Mouse (Mus musculus) CD4-positive naive resting alpha-beta T cell, adult 76 days (primary cell): ENCODE data around the gene Cntrob. TPM values are rescaled to one million over a fixed set of nuclear protein-coding genes. Genes with fewer than 3 reads are reported as not detected.

Experiments used
- total RNA-seq: library from RNA; stranded (reverse); gene quantifications from one replicate; pipeline ENCODE4 v1.2.4, GENCODE M21; 2023

Cntrob gene
- 15.5 TPM for total RNA-seq

DNA sequence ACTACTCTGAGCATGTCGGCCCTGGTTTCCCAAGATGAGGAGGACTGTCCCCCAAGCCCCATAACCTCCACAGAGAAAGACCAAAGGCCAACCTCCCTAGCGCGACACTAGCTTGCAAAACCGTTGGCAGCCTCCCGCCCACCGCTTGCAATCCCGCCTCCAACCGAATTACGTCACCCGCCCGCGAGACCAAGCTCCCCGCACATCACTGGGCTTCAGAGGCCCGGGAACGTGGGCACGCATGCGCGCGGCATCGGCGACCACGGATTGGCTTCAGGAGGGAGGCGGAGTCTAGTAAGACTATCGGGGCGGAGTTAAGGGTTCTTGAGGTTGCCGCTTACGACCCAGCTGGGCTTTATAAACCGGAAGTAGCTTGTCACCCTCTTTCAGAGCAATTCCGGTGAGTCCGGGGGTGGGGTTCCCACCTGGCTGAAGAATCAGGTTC, at the start of gene Cntrob, which contains the start of gene Trappc1:
Gene Cntrob, minus strand, starts transcription at position 109 of the 445 bp plus-strand sequence.
Gene Trappc1, plus strand, starts transcription at position 314 of the 445 bp plus-strand sequence.

DNA sequence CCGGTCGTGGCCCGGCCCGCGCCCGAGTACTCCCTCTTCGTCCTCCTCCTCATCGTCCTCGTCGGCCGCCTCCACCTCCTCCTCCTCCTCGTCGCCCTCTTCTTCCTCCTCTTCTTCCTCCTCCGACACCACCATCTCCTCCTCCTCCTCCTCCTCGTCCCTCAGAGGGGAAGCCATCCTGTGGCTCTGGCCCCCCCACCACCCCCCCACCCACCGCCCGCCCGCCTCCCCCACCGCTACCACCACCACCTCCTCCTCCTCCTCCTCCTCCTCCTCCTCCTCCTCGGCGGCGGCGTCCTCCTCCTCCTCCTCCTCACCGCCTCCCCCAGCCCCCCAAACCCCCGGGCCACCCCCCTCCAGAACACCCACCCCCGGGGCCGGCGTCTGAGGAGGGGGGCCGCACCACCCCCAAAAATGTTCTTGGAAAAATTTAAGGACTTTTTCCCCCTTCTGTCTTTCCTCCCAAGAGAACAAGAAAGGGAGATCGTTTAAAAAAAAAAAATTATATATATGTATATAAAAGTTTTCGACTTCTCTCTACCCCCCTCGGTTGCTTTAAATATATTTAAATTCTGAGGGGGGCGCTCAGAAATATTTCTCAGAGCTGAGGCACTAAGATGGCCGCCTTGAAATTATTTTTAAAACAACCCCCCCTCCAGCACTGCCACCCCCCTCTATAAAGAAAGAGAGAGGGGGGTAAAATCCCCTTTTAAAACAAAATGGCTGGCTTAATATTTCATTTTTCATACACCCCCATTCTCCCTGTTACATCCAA, 45.8 kb upstream of the Cntrob start, which contains the start of gene Chd3:
Gene Chd3, minus strand, starts transcription at position 192 of the 775 bp plus-strand sequence.

DNA sequence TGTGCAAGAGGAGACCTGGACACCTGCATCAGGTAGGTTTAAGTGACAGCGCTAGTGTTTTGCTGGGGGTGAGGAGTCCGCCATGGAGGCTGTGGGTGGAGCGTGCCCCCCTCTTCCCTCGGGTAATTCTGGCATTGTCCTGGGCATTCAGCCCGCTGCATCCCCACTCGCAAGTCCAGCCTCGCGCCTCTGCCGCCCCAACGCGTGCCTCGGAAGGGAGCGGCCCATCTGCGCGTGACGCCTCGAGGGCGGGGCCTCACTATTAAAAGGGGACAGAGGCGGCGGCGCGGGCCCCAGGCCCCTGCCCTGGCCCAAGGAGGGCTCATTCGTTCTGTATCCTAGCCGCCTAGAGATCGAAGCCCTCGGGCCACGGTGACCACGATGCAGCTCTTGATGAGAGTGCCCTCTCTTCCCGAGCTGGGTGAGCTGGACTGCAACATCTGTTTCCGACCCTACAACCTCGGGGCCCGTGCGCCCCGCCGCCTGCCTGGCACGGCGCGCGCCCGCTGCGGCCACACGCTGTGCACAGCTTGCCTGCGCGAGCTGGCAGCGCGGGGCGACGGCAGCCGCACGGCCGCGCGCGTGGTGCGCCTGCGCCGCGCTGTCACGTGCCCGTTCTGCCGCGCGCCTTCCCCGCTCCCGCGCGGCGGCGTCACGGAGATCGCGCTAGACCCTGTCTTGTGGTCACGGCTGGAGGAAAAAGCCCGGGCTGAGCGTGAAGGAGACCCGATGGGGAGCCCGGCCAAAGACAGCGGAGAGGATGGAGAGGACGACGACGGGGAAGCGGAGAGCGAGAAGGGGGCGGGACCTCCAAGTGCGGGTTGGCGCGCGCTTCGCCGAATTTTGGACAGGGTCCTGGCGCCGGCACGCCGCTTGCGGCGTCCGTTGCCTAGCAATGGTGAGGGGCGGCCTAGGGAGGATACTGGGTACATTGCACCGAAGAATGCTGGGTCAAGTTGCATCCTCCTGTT, 16.9 kb upstream of the Cntrob start, which contains the start of gene Rnf227:
Gene Rnf227, plus strand, starts transcription at position 301 of the 971 bp plus-strand sequence.

DNA sequence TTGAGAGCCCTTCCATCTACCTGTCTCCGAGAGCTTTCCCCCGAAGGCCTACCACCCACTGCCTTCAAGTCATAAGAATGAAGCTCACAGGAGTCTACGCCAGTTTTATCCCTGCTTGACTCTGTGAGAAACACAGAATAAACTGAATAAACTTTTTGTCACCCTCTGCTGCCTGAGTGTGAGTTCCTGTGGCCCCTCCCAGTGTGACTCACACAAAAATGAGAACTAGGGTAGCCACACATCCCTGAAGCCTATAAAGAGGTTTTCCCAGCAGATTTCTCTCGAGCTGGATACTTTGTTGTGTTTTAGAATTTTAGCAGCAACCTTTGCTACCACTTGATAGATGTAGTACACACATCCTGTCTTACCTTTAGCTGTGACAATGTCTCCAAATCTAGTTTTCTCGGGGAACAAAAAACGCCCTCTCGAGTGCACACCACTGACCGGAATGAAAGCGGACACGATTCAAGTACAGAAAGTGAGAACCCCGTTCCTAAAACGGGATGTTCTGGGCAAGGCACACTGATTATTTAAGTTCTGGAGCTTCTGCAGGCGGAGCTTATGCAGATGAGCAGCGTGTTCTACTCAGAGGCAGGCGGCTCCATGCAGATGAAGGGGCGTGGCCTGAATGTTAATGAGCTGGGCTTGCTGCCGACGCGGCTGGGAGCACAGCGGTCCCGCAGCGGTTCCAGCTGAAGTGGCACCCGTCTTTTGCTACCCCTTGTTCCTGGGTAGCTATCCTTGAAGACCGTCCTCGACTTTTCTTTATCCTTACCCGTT, 2.2 kb upstream of the Cntrob start, which contains the start of gene Kcnab3:
Gene Kcnab3, plus strand, starts transcription at position 631 of the 780 bp plus-strand sequence.

Other genes starting within 250 kb of the Cntrob start
- 260 TPM for gene Vamp2, start 235.3 kb downstream of the Cntrob start, total RNA-seq
- 696 TPM for gene Per1, start 228.6 kb downstream of the Cntrob start, total RNA-seq
- gene Hes7, start 203.4 kb downstream of the Cntrob start, total RNA-seq: not detected
- not detected for gene 9130213A22Rik, start 201.2 kb downstream of the Cntrob start, total RNA-seq
- gene Aloxe3, start 197.9 kb downstream of the Cntrob start, total RNA-seq: 1.6 TPM
- gene Alox12b, start 166.8 kb downstream of the Cntrob start, total RNA-seq: not detected
- gene Alox8, start 125.9 kb downstream of the Cntrob start, total RNA-seq: 1.1 TPM
- gene Gucy2e, start 86.7 kb downstream of the Cntrob start, total RNA-seq: not detected
- gene Trappc1, start 205 bp upstream of the Cntrob start, total RNA-seq: 17.9 TPM
- gene Kcnab3, start 2.5 kb upstream of the Cntrob start, total RNA-seq: 1.8 TPM
- 0.85 TPM for gene Rnf227, start 16.7 kb upstream of the Cntrob start, total RNA-seq
- 737 TPM for gene Chd3, start 45.6 kb upstream of the Cntrob start, total RNA-seq
- gene Naa38, start 71.7 kb upstream of the Cntrob start, total RNA-seq: 29.4 TPM
- gene Cyb5d1, start 71.9 kb upstream of the Cntrob start, total RNA-seq: 32.5 TPM
- 7.9 TPM for gene Tmem88, start 74.5 kb upstream of the Cntrob start, total RNA-seq
- 254 TPM for gene Kdm6b, start 89.9 kb upstream of the Cntrob start, total RNA-seq
- gene Dnah2, start 225.3 kb upstream of the Cntrob start, total RNA-seq: 0.59 TPM
- gene Efnb3, start 236.4 kb upstream of the Cntrob start, total RNA-seq: 0.23 TPM